Mouse (Mus musculus) mouse embryonic stem cell (cell line): ENCODE results near the gene Klhl25.

Experiments
- in situ Hi-C, 2 experiments: fragments of 300-500 bp; cut with MboI; formaldehyde crosslinking; loops; 1 replicate in 1 of 2; 3 replicates in 1 of 2; pipeline ENCODE4 v1.14.3; 2019 to 2020; ENCODE audit warnings: low sequenced_read_pairs in 2 of 2, low pct_unique_long_range_greater_than_20kb in 1 of 2, mixed read lengths in 1 of 2; ENCODE audit not compliant: unreplicated experiment in 1 of 2

Klhl25 gene

DNA sequence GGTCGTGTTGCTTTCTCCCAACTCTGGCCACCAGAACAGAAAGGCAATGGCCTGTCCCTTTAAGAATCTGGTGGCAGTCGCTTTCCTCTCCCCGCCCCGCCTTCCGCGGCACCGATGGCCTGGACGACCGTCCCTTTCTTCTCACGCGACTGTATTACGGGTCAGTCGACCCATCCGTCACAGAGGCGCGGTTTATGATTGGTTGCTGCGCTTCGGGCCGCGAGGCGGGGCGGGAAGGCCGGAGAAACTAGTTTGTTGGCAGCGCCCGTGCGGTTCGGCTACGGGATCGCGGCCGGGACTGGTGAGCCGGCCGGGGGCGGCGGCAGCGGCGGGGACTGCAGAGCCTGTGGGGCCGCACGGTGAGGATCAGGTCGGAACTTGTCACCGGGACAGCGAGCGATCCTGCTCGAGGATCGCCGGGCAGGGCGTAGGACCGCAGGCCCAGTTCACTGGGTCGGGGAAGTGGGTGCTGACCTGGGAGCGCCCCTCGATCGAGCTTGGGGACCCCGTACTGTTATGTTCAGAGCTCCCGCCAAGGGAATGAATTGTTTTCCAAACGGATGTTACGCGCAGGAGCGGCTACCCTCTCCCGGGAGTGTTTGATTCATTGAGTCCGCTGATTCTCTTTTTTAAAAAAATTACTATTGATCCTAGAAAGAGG is at the start of gene Klhl25:
Gene Klhl25 (plus strand): TSS at position 196 of the 661 bp plus-strand sequence.
- in situ Hi-C loops = loop anchor here in 1 of 2 experiments (25.0 kb wide), 1 partner anchor 89 kb away; no protein-coding TSS in a partner anchor

DNA sequence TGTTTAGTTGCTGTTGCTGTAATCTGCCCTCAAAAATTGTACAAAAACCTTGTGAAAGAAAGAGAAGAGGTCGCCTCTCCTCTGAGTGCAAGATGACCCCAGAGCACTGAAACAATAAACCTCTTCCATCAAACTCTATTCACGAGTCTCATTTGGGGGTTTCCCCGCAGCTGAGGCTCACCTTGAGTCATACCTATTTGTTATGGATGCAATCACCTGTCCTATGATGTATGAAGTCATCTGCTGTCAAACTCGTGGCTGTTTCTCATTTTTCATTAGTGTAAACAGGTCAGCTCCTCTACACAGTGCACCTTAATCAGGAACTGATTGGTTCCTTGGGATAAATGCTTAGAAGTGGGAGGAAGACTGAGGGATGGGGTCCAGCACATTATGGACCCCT is 47.6 kb upstream of the Klhl25 start:
- in situ Hi-C loops = no loop called here

DNA sequence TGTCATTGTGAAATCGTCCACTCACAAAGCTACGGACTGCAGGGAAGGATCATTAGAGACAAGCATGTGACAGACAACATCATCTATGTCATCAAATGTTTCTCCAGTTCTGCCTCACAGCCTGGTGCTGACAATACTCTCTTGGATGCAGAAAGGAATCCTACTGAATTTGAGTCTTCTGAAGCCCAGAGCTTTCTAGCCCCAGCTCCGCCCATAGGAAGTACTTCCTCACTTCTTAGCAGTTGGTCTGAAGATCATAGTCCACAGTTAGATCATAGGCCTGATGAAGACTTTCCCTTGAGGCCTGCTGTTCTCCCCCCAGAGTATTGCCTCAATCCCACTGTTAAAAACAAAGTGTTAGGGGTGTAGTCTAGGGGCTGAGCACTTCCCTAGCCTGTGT is 47.1 kb upstream of the Klhl25 start:
- in situ Hi-C loops = no loop called here

DNA sequence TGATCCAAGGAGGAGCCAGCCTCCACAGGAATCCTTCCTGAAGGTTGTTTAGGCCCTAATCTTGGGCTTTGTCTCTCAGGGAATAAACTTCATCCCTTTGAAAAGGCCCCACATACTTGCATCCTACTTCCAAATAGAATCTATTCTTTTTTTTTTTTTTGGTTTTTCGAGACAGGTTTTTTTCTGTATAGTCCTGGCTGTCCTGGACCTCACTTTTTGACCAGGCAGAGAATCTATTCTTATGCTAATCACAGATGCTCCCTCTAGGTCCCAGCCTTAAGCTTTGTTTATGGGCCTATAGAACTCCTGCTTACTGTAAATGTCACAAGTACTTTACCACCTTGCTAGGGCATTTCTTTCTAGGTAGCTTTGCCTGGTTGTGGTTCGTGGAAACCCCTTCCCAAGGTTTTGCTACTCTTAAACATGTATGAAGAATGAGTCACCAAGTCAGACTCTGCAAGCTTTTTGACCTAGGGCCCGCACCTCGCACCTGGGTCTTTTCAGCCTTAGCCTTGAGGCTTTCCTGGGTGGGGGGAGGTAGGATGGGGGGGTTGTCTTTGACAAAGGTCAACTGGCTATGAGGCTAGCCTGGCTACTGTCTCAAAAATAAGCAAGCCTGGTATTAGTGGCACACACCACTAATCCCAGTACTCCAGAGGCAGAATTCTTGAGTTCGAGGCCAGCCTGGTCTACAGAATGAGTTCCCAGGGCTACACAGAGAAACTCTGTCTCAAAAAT is 46.3 kb upstream of the Klhl25 start:
- in situ Hi-C loops = no loop called here

DNA sequence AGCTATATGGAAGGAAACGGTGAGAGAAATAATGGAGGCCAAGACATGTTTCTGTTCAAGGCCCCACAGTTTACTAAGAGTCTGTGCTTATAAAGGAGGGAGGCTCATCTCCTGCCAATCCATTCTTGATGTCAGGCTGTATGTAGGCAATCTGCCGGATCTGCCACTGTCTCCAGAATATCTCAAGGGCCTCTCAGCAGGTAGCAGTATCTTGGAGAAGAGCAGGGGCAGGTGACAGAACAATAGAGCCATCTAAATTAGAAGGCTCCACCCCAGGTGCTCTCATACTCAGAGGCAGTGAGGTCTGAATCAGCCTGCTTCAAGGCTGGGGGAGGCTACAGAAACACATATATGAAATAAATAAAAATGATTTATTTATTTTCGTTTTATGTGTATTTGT is 45.2 kb upstream of the Klhl25 start:
- in situ Hi-C loops = no loop called here

DNA sequence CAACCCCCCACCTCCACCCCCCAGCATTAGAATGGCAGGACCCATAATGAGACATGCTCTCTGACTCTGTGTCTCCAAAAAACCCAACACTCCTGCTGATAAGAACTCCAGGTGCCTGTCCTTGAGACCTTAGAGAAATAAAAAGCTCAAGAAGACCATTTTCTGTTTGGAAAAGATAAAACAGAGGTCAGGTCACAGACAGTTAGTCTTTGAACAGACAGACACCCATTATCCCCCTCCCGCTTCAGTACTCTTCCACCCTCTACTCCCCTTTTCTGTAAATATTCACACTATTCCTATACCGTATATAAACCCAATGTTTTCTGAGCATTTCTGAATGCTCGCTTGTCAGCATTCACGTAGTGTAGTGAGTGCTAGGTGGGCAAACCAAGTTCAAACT is 41.9 kb upstream of the Klhl25 start:
- in situ Hi-C loops = no loop called here

DNA sequence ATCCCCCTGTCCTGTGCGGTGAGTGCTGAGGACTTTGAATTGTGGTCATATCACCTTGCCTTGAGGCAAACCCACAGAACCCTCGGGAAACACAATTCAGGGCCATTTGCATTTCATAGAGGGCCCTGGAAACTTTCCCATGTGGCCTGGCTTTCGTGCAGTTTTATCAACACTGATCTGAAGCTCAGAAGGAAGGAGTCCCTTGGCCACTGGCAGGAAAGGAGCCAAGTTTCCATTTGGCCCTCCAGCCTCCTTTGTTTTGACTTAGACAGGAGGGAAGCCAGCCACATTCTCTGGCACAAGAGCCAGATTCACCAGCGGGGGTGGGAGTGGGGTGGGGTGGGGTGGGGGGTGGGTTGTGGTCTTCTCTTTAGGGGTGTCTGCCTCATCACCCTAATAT is 41.4 kb upstream of the Klhl25 start:
- in situ Hi-C loops = no loop called here

DNA sequence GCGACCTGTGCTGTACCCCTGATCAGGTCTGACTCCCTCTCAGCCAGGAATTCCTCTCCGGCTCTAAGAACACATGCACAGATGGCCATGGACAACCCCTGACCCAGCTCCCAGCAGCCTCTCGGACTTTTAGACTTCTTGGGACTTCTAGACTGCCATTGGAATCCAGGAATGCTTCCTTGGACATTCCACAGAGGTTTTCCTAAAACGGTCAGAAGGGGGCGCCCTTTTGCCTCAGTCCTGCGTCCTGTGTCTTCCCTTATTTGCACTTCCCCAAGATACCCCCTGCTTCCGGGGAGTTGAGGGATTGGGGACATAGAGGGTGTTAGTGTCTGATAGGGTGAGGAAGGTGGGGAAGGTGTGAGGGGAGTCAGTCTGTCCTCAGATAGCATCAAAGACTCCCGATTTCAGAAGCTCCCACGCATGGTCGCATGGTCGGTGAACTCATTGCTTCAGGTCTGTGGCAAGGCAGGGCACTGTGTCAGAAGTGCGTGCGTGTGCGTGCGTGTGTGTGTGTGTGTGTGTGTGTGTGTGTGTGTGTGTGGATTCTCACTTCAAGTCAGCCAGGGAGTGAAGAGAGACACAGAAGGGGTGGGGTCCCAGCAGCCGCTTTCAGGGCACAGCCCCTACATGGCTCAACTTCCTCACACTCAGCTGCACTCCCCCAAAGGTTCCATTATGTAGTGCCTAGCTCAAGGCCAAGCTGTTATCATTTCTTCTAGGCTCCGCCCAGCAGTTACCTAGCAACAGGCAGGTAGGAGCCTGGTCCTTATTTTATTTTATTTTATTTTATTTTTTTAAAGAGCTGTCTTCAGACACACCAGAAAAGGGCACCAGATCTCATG is 40.4 kb upstream of the Klhl25 start:
- in situ Hi-C loops = no loop called here

DNA sequence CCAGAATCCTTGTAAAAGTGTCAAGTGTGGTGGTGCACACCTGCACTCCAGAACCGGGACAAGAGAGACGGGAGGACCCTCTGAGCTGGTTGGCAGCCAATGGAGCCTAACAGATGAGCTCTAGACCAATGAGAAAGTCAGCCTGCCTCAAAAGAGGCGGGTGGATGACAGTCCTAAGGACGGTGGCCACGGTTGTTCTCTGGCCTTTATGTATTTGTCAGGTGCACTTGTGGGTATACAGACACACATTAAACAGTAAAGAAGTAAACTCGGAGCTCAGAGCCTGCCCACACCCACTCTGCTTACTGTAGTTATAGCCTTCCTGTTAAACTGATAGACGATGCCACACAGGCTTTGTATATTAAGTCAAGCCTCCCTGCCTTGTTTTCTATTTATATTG is 27.4 kb upstream of the Klhl25 start:
- in situ Hi-C loops = no loop called here

DNA sequence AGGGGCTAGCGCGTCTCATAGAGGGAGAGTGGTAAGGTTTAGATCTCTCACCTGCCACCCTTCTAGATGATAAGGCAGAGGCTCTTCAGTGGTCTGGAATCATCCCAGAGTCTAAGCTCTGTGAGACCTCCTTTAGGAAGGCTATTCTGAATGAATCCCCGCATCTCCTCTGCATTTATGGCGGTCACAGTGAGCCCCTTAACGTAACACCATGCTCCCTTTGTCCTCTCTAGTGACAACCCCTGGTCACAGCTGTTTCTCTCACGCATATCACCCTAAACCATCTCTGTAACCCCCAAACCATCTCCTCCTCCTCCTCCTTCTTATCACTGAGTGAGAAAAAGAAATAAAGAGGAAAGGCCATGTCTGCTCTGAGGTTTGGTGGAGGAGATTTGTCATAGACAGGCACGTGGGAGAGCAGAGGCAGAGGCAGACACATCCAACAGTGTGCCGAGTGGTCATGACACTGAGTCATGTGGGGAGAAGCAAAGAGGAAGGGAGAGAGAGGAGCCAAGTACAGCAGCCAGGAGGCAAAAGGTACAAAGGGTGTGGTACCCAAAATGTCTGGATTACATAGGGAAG is 25.9 kb upstream of the Klhl25 start:
- in situ Hi-C loops = no loop called here

DNA sequence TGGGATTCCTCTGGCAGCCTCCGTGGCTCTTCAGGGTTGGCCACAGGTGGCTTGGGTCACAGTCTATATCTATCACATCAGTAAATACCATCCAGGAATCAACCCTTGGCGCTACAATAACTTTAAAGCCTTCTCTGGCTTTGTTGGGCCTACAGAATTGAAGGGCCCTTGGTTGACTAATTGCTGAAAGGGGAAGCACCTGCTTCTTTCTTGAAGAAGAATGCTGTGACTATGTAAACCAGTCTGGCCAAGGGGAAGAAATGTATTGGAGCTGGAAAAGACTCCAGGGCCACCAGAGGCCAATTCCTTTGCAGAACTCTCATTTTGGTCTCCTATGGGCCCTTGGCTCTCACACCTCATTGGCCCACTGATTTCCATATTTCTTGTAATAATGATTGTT is 25.0 kb upstream of the Klhl25 start:
- in situ Hi-C loops = no loop called here

DNA sequence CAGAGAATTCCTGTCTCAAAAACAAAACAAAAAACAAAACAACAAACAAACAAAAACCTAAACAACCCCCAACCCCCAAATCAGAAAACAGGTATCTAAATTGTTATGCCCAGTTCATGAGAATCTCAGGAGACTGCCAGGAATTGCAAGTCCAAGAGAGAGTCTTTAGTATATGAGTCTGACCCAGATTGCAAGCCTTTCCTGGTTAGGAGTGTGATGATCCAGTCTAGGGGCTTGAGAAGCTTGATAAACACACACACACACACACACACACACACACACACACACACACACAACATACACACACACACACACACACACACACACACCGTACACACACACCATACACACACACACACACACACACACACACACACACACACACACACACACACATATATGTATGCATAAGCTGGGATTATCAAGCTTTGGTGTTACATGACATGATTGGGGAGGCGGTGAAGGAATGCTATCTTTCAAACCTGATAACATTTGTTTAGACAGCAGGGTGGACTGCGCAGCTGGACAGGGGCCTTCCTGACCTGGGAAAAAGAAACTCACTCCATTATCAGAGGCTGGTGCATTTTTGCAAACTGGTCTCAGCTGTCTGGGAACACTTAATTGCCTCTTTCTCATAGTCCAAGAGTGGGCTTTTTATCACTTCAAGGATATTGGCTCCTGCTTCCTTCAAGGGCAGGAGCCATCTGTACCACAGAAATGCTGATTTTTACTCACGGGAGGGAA is 21.6 kb upstream of the Klhl25 start:
- in situ Hi-C loops = loop anchor here in 1 of 2 experiments (25.0 kb wide), 1 partner anchor 111 kb away; no protein-coding TSS in a partner anchor

DNA sequence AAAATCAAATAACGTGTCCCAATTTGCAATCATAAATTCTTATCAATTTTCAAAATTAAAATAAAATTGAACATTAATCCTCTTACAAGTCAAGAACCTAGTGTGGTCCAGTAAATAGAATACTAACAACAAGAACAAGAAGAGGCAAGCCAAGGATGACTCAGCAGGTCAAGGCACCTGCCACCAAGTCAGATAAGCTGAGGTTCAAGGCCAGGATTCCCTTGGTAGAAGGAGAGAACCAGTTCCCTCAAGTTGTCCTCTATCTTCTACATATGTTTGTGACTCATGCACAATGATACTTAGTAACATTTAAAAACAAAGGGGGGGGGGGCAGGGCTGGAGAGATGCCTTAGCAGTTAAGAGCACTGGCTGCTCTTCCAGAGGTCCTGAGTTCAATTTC is 20.8 kb upstream of the Klhl25 start:
- in situ Hi-C loops = loop anchor here in 1 of 2 experiments (25.0 kb wide), 1 partner anchor 110 kb away; no protein-coding TSS in a partner anchor

DNA sequence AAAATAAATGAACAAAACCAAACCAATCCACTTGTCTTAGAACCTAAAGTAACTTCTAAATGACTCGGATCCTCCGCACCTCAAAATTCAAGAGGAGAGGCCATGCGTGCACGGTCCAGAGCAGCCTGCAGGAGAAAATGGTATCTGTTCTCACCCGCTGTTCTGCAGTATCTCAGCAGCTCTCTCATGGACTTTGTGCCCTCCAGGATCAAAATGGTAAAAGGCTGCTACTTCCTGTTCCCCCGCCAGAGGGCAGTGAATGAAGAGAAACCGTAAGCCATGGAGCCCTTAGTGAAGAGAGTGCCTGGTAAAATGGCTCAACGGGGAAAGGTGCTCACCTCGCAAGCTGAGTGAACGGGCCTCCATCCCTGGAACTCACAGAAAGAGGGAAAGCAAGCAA is 20.3 kb upstream of the Klhl25 start:
- in situ Hi-C loops = loop anchor here in 1 of 2 experiments (25.0 kb wide), 1 partner anchor 109 kb away; no protein-coding TSS in a partner anchor

DNA sequence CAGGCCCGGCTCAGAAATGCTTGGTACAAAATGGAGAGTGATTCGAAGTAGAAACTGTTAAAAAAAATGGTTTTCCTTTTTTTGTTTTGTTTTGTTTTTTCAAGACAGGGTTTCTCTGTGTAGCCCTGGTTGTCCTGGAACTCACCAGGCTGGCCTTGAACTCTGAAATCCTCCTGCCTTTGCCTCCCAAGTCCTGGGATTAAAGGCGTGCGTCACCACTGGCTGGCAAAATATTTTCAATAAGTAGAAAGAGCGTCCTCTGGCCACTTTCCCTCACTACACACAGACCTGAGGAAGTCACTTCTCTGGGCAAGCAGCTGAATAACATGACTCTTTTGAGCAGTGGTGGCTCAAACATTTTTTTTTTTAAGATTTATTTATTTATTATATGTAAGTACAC is 19.6 kb upstream of the Klhl25 start:
- in situ Hi-C loops = loop anchor here in 1 of 2 experiments (25.0 kb wide), 1 partner anchor 109 kb away; no protein-coding TSS in a partner anchor

DNA sequence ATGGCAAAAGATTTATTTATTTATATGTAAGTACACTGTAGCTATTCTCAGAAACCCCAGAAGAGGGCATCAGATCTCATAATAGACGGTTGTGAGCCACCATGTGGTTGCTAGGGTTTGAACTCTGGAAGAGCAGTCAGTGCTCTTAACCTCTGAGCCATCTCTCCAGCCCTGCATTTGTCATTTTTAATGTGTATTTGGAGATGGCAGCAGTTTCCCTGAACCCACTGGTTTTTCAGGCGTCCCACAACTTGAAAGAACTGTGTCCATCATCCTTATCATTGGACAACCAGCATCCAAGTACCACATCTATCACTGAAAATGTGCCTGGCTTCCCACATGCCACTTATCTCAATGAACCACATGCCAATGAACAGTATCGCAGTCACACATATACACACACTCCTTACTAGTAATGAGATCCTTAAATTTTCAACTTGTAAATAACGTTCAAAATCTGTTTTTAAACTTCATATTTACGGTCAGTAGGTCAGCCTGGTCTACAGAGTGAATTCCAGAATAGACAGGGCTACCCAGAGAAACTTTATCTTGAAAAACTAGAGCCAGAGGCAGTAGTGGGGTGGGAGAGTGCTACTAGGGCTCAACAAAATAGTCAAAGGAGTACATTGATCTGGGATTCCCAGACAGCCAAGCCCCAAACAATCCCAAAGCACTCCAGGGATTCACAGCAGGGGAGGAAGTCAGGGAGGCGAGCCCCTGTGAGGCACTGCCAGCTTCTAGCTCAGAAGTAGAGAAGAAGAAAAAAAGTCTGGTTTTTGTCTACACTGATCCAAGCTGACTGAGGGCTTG is 17.7 kb upstream of the Klhl25 start:
- in situ Hi-C loops = loop anchor here in 1 of 2 experiments (25.0 kb wide), 1 partner anchor 107 kb away; no protein-coding TSS in a partner anchor

DNA sequence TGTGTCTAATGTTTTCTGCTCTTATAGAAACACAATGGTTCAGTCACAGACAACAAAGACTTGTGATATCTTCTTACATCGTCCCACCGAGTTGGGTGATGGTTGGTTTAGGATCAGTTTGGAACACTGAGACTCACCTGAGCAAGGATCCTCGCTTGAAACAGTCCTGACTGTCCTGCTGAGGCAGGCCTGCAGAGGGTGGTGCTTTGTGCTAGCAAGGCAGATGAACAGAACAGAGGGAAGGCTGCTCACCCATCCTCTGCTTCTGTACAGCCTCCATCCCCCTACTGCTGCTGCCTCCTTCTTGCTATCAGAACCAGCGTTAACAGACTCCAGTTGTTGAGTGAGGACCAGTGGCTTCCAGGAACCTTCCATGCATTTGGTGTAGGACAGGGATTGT is 14.2 kb upstream of the Klhl25 start:
- in situ Hi-C loops = loop anchor here in 1 of 2 experiments (25.0 kb wide), 1 partner anchor 103 kb away; no protein-coding TSS in a partner anchor
